Mouse (Mus musculus): ENCODE measurements around the gene 4930503B20Rik. TPM values are rescaled to one million over a fixed set of nuclear protein-coding genes. Genes with fewer than 3 reads are reported as not detected.

Gene 4930503B20Rik
- polyA plus RNA-seq, 1 experiment from 2014 or later, result not detected

- no peaks in the 10 kb centered on the region for H3K4me1 ChIP-seq (ENCODE audit: insufficient read depth)
- H3K4me3 ChIP-seq (ENCODE audit: low read depth, low read length), result no peak overlapping the region
- H3K9me3 ChIP-seq (ENCODE audit: low read depth, low read length), result no peaks in the 10 kb centered on the region
- no peak for TF ChIP-seq CTCF (IDR thresholded peaks at IDR 0.05; ENCODE audit: low read depth)
- H3K36me3 ChIP-seq (ENCODE audit: insufficient read depth), result no peaks in the 10 kb centered on the region
- H3K27ac ChIP-seq (ENCODE audit: low read depth), result no peak overlapping the region
- H3K9ac ChIP-seq, result no peak overlapping the region
- ATAC-seq (ENCODE audit: insufficient read depth) (no peak), DNase-seq (no peak)
- WGBS, result 76% methylated on average over 4 of the region's 4 CpGs
- no peak overlapping the region for H3K4me2 ChIP-seq
- no peaks in the 10 kb centered on the region for H3K27me3 ChIP-seq (ENCODE audit: insufficient read depth, low read length)
These were observed 25.4 kb downstream of the 4930503B20Rik start for GRCm38 (mm10) chr3:146625766-146626165.

- DNase-seq (no peak), ATAC-seq (ENCODE audit: insufficient read depth) (no peak)
- no peaks in the 10 kb centered on the region for H3K36me3 ChIP-seq (ENCODE audit: insufficient read depth)
- 85% methylated on average over 11 of the region's 11 CpGs for WGBS
- H3K4me3 ChIP-seq (ENCODE audit: low read depth, low read length), result no peak overlapping the region
- H3K9me3 ChIP-seq (ENCODE audit: low read depth, low read length), result no peaks in the 10 kb centered on the region
- H3K27me3 ChIP-seq (ENCODE audit: insufficient read depth, low read length), result no peaks in the 10 kb centered on the region
- H3K9ac ChIP-seq, result no peak overlapping the region
- no peaks in the 10 kb centered on the region for H3K4me1 ChIP-seq (ENCODE audit: insufficient read depth)
- no peak for TF ChIP-seq CTCF (IDR thresholded peaks at IDR 0.05; ENCODE audit: low read depth)
- no peak overlapping the region for H3K4me2 ChIP-seq
- H3K27ac ChIP-seq (ENCODE audit: low read depth), result no peak overlapping the region
These were observed 29.2 kb downstream of the 4930503B20Rik start for GRCm38 (mm10) chr3:146621966-146622365.

GRCm38 (mm10) chr3:146620555-146621249, 30.4 kb downstream of the 4930503B20Rik start:
- Histone ChIP-seq H3K4me1 (ENCODE audit: insufficient read depth) (no peaks in the 10 kb centered on the region), H3K9ac (no peak overlapping the region), H3K36me3 (ENCODE audit: insufficient read depth) (no peaks in the 10 kb centered on the region), H3K27ac (ENCODE audit: low read depth) (no peak overlapping the region), H3K4me2 (no peak overlapping the region), H3K27me3 (ENCODE audit: insufficient read depth, low read length) (no peaks in the 10 kb centered on the region), H3K4me3 (ENCODE audit: low read depth, low read length) (no peak overlapping the region), H3K9me3 (ENCODE audit: low read depth, low read length) (no peaks in the 10 kb centered on the region)
- WGBS, result 77% methylated on average over 14 of the region's 14 CpGs
- no peak for TF ChIP-seq CTCF (IDR thresholded peaks at IDR 0.05; ENCODE audit: low read depth)
- ATAC-seq (ENCODE audit: insufficient read depth), result no peak
- no peak for DNase-seq

- ATAC-seq (ENCODE audit: insufficient read depth) (no peak), DNase-seq (no peak)
- no peak overlapping the region for H3K9ac ChIP-seq
- no peaks in the 10 kb centered on the region for H3K9me3 ChIP-seq (ENCODE audit: low read depth, low read length)
- no peaks in the 10 kb centered on the region for H3K4me1 ChIP-seq (ENCODE audit: insufficient read depth)
- TF ChIP-seq CTCF (IDR thresholded peaks at IDR 0.05; ENCODE audit: low read depth), result no peak
- H3K27me3 ChIP-seq (ENCODE audit: insufficient read depth, low read length), result no peaks in the 10 kb centered on the region
- no peak overlapping the region for H3K4me3 ChIP-seq (ENCODE audit: low read depth, low read length)
- no peak overlapping the region for H3K4me2 ChIP-seq
- no peak overlapping the region for H3K27ac ChIP-seq (ENCODE audit: low read depth)
- WGBS, result 80% methylated on average over 10 of the region's 10 CpGs
- no peaks in the 10 kb centered on the region for H3K36me3 ChIP-seq (ENCODE audit: insufficient read depth)
These were observed 31.0 kb downstream of the 4930503B20Rik start for GRCm38 (mm10) chr3:146620101-146620500.

GRCm38 (mm10) chr3:146618357-146618756, 32.8 kb downstream of the 4930503B20Rik start:
- H3K27me3 ChIP-seq (ENCODE audit: insufficient read depth, low read length), result no peaks in the 10 kb centered on the region
- no peaks in the 10 kb centered on the region for H3K4me1 ChIP-seq (ENCODE audit: insufficient read depth)
- DNase-seq, result no peak
- TF ChIP-seq CTCF (IDR thresholded peaks at IDR 0.05; ENCODE audit: low read depth), result no peak
- no peaks in the 10 kb centered on the region for H3K36me3 ChIP-seq (ENCODE audit: insufficient read depth)
- 48% methylated on average over 4 of the region's 4 CpGs for WGBS
- no peak overlapping the region for H3K4me3 ChIP-seq (ENCODE audit: low read depth, low read length)
- no peak overlapping the region for H3K4me2 ChIP-seq
- no peaks in the 10 kb centered on the region for H3K9me3 ChIP-seq (ENCODE audit: low read depth, low read length)
- no peak overlapping the region for H3K27ac ChIP-seq (ENCODE audit: low read depth)
- H3K9ac ChIP-seq, result no peak overlapping the region
- no peak for ATAC-seq (ENCODE audit: insufficient read depth)

- no peak for ATAC-seq (ENCODE audit: insufficient read depth)
- Histone ChIP-seq H3K4me1 (ENCODE audit: insufficient read depth) (no peaks in the 10 kb centered on the region), H3K9ac (no peak overlapping the region), H3K4me3 (ENCODE audit: low read depth, low read length) (no peak overlapping the region), H3K27me3 (ENCODE audit: insufficient read depth, low read length) (no peaks in the 10 kb centered on the region), H3K9me3 (ENCODE audit: low read depth, low read length) (no peaks in the 10 kb centered on the region), H3K27ac (ENCODE audit: low read depth) (no peak overlapping the region), H3K36me3 (ENCODE audit: insufficient read depth) (no peaks in the 10 kb centered on the region), H3K4me2 (no peak overlapping the region)
- DNase-seq, result no peak
- no peak for TF ChIP-seq CTCF (IDR thresholded peaks at IDR 0.05; ENCODE audit: low read depth)
These were observed 33.2 kb downstream of the 4930503B20Rik start for GRCm38 (mm10) chr3:146617946-146618345.

- Histone ChIP-seq H3K4me1 (ENCODE audit: insufficient read depth) (no peaks in the 10 kb centered on the region), H3K9me3 (ENCODE audit: low read depth, low read length) (no peaks in the 10 kb centered on the region), H3K4me3 (ENCODE audit: low read depth, low read length) (no peak overlapping the region), H3K36me3 (ENCODE audit: insufficient read depth) (no peaks in the 10 kb centered on the region), H3K9ac (no peak overlapping the region), H3K27me3 (ENCODE audit: insufficient read depth, low read length) (no peaks in the 10 kb centered on the region), H3K4me2 (no peak overlapping the region), H3K27ac (ENCODE audit: low read depth) (no peak overlapping the region)
- no peak for DNase-seq
- WGBS, result 63% methylated on average over 5 of the region's 5 CpGs
- TF ChIP-seq CTCF (IDR thresholded peaks at IDR 0.05; ENCODE audit: low read depth), result no peak
- ATAC-seq (ENCODE audit: insufficient read depth), result no peak
These were observed 34.4 kb downstream of the 4930503B20Rik start for GRCm38 (mm10) chr3:146616533-146617283.
